Mouse (Mus musculus) neural tube, embryonic 11.5 days (tissue): ENCODE results near the gene Gm13030. TPM values are rescaled to one million over a fixed set of nuclear protein-coding genes. Genes with fewer than 3 reads are reported as not detected.
A peak's percentile ranks its signal among the peaks of the same experiment; 100 is the strongest.

Experiments
- ATAC-seq: fragments of 200-750 bp; cut with Nextera tagmentation; 2 replicates; pipeline ENCODE4 v1.8.0; 2017; ENCODE audit warnings: moderate number of reproducible peaks, mild to moderate bottlenecking, moderate TSS enrichment, moderate library complexity; ENCODE audit not compliant: insufficient read depth, low FRiP score, low TSS enrichment
- DNase-seq: peaks from one replicate; pipeline ENCODE4 v3.0.0-alpha.2; 2015; ENCODE audit warnings: low spot score
- H3K27ac ChIP-seq: fragments of 300-500 bp; sonication (generic); 2 replicates; pipeline ENCODE4 v1.5.1; 2014; ENCODE audit warnings: low read depth, mild to moderate bottlenecking, low read length
- H3K27me3 ChIP-seq: fragments of 300-500 bp; sonication (generic); 2 replicates; pipeline ENCODE4 v1.6.1; 2014; ENCODE audit warnings: mild to moderate bottlenecking, low read length, mixed read lengths; ENCODE audit not compliant: control insufficient read depth, insufficient read depth
- H3K36me3 ChIP-seq: fragments of 300-500 bp; sonication (generic); 2 replicates; pipeline ENCODE4 v1.6.1; 2014; ENCODE audit warnings: mild to moderate bottlenecking, low read length, moderate library complexity, mixed read lengths; ENCODE audit not compliant: control insufficient read depth, insufficient read depth
- H3K4me1 ChIP-seq: fragments of 300-500 bp; sonication (generic); 2 replicates; pipeline ENCODE4 v1.6.1; 2014; ENCODE audit warnings: low read length, mixed read lengths; ENCODE audit not compliant: control insufficient read depth, insufficient read depth
- H3K4me2 ChIP-seq: fragments of 300-500 bp; sonication (generic); 2 replicates; pipeline ENCODE4 v1.6.1; 2014; ENCODE audit warnings: low read depth, mild to moderate bottlenecking, moderate library complexity
- H3K4me3 ChIP-seq: fragments of 300-500 bp; sonication (generic); 2 replicates; pipeline ENCODE4 v1.5.1; 2014; ENCODE audit warnings: low read depth, low read length
- H3K9ac ChIP-seq: fragments of 300-500 bp; sonication (generic); 2 replicates; pipeline ENCODE4 v1.6.1; 2014; ENCODE audit warnings: mild to moderate bottlenecking, low read length
- H3K9me3 ChIP-seq: fragments of 300-500 bp; sonication (generic); 2 replicates; pipeline ENCODE4 v1.6.1; 2016; ENCODE audit warnings: low read length; ENCODE audit not compliant: control insufficient read depth
- WGBS: fragments of 180-500 bp; shearing (Covaris S2); extraction: QIAGEN DNeasy Blood & Tissue Kit; methylation state at CpG from one replicate; pipeline ENCODE4 v1.1.7; 2014; 5-methylcytosine and 5-hydroxymethylcytosine counted together
- polyA plus RNA-seq: library from polyadenylated mRNA; unstranded; fragments of >200 nt; fragmentation: Nextera tagmentation; extraction: Ambion mirVana; gene quantifications from 2 replicates; pipeline ENCODE4 v1.2.1, GENCODE M21; 2014

Gene Gm13030
- polyA plus RNA-seq, 1 experiment from 2014 or later, result not detected

DNA sequence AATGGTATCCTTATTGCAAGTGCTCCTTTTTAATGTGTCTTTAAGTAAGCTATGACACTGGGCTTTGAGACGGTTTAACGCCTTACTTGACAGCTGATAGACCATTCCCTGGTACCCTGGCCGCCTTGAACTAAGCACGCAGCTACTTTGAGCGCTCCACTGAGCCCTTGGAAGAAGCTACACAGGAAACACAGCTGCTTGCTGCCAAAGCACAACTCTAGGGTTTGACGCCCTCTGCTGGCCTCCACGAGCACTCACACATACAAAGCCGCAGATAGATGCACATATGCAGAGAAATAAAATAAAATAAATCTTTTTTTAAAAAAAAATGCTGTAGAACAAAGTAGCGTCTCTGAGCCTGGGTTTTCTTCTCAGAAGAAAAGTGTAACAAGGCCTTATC lies 14.5 kb downstream of the Gm13030 start:
- Histone ChIP-seq H3K27ac (no peak overlapping the region), H3K4me3 (peak overlapping the region; percentile 19; the same call in 1 of the 2 replicates)

DNA sequence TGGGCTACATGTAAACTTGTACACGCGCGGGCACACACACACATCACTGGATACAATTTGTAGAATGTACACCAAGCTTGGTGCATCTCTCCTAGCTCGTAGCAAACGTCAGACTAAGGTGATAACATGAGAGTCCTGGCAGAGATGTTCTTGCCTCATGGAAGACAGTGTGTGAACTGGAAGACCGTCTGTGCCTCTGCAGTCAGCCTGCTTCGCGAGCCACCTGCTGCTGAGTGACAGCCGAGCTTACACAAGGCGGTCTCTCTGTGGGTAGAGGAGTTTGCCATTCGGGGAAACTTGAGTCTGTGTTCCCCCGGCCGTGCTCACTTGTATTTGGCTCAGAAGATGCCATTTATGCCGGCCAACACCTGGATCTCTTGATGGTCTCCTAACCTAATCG lies 15.3 kb downstream of the Gm13030 start:
- Histone ChIP-seq H3K4me3 (no peak overlapping the region), H3K9me3 (no peaks in the 10 kb centered on the region), H3K36me3 (no peaks in the 10 kb centered on the region), H3K27me3 (no peaks in the 10 kb centered on the region), H3K4me1 (no peaks in the 10 kb centered on the region), H3K4me2 (no peak overlapping the region), H3K27ac (no peak overlapping the region), H3K9ac (no peak overlapping the region)
- 86% methylated on average over 15 of the region's 15 CpGs for WGBS
- ATAC-seq (no peak), DNase-seq (no peak)

More for the DNA sequence above, 14.5 kb downstream of the Gm13030 start:
- 22% methylated on average over 9 of the region's 9 CpGs for WGBS
- ATAC-seq, result no peak; the same call in 1 of the 2 replicates
- H3K9me3 ChIP-seq, result no peaks in the 10 kb centered on the region
- peak; percentile 70 for DNase-seq
- no peaks in the 10 kb centered on the region for H3K36me3 ChIP-seq
- H3K27me3 ChIP-seq, result no peaks in the 10 kb centered on the region
- H3K4me1 ChIP-seq, result no peaks in the 10 kb centered on the region
- peak overlapping the region; percentile 43; the same call in 1 of the 2 replicates for H3K9ac ChIP-seq
- peak overlapping the region; percentile 33 for H3K4me2 ChIP-seq

DNA sequence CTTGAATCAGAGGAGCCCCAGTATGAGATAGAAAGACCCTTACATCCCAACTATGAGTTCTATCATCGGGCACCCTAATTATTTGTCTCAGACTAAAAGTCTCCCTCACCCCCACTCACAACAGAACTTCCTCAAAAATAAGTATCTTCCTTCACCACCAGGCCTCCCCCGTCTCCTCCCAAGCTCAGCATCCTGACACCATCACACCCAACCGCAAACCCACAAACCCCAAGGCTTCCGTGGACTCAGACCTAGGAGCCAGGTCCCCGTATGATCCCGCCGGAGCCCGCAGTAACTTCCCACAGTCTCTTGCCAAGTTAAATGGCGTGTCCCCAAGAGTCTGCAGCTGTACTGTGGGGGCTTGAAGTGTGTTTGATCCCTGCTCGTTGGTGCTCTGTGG lies 16.2 kb downstream of the Gm13030 start:
- Histone ChIP-seq H3K4me3 (no peak overlapping the region), H3K4me2 (no peak overlapping the region), H3K27ac (no peak overlapping the region), H3K27me3 (no peaks in the 10 kb centered on the region), H3K9ac (no peak overlapping the region), H3K9me3 (no peaks in the 10 kb centered on the region), H3K4me1 (no peaks in the 10 kb centered on the region), H3K36me3 (no peaks in the 10 kb centered on the region)
- DNase-seq (no peak), ATAC-seq (no peak)
- 91% methylated on average over 10 of the region's 10 CpGs for WGBS

DNA sequence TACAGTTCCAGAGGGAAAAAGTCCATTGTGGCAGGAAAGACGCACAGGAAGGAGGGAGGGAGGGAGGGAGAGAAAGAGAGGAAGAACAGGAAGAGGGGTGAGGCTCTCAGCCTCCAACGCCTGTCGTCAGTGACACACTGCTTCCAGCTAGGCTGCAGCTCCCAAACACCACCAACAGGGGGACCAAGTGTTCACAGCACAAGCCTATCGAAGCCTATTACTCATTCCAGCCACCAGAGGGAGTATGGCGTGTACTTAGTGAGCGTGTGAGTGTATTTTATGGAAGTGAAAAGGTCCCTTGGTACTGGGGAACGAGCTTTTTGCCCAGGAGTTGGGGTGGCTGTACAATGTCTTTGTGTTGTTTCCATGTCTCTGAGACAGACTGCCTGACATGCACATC lies 17.3 kb downstream of the Gm13030 start:
- Histone ChIP-seq H3K4me1 (no peaks in the 10 kb centered on the region), H3K27ac (no peak overlapping the region), H3K4me2 (no peak overlapping the region), H3K4me3 (no peak overlapping the region), H3K9ac (no peak overlapping the region), H3K36me3 (no peaks in the 10 kb centered on the region), H3K27me3 (no peaks in the 10 kb centered on the region), H3K9me3 (no peaks in the 10 kb centered on the region)
- peak; percentile 79 for DNase-seq
- ATAC-seq, result no peak
- 29% methylated on average over 7 of the region's 7 CpGs for WGBS

DNA sequence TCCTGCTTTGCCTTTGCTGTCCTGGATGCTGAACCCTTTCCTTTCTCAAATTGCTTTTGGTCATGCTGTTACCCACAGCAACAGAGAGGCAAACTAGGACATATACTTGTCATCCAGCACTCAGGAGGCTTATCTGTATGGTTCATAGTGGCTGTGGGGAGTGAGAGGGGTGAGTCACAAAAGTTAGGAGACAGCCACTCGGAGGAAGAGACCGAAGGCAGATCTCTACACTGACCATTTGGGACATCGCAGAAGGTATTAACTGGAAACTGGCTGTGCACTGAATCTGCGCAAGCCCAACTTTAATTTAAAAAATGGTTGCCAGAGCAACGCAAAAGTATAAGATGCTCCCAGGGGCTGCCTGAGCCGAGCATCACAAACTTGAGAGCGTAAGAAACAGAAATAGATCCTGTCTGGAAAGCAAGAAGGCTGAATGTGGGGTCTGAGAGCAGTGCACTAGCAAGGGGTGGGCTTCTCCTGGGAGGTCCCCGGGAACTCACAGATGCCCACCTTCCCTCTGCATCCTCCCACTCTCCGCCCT lies 18.6 kb downstream of the Gm13030 start:
- 95% methylated on average over 9 of the region's 9 CpGs for WGBS
- H3K36me3 ChIP-seq, result no peaks in the 10 kb centered on the region
- no peak overlapping the region for H3K27ac ChIP-seq
- ATAC-seq, result no peak
- no peak overlapping the region for H3K4me2 ChIP-seq
- no peak for DNase-seq
- no peak overlapping the region for H3K9ac ChIP-seq
- no peaks in the 10 kb centered on the region for H3K27me3 ChIP-seq
- H3K9me3 ChIP-seq, result no peaks in the 10 kb centered on the region
- H3K4me1 ChIP-seq, result no peaks in the 10 kb centered on the region
- H3K4me3 ChIP-seq, result no peak overlapping the region

DNA sequence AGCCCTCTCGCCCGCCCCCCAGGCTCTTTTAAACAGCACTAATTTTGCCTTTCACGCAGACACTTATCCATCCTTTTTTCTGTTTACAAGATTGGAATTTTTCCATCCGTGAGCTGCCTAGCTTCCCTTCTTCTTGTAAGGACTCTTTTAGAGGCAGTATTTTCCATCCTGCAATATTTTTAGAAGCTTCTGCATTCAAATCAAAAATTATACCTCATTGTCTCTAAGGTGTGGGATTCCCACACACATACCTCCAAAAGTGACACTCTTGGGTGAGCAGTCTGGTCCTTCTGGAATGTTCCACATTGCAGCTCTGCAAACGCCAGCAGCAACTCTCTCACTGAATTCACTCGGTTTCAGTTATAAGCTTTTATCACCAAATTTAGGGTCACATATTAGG lies 20.8 kb downstream of the Gm13030 start:
- Histone ChIP-seq H3K9me3 (no peaks in the 10 kb centered on the region), H3K4me2 (no peak overlapping the region), H3K27me3 (no peaks in the 10 kb centered on the region), H3K36me3 (no peaks in the 10 kb centered on the region), H3K27ac (no peak overlapping the region), H3K4me3 (no peak overlapping the region), H3K4me1 (no peaks in the 10 kb centered on the region), H3K9ac (no peak overlapping the region)
- no peak for ATAC-seq
- 77% methylated on average over 6 of the region's 6 CpGs for WGBS
- DNase-seq, result no peak

DNA sequence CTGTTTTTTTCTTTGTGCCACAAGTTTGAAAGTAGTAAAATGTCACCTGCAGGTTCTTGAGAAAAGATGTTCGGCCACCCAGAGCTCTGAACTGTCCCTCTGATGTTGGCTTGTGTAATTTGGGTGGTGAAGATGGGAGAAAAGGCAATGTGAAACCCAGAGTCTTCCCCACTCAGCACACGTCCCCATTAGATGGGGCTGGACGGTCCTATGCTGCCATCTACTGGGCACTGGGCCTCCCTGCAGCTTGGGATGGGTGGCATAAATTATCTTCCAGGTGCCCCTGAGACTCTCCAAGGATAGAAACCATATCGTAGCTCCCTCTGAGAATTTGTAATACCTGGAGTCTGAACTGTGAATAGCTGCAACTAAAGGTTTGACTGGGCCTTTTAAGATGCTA lies 22.3 kb downstream of the Gm13030 start:
- DNase-seq, result peak; percentile 83
- no peak for ATAC-seq
- Histone ChIP-seq H3K4me2 (no peak overlapping the region), H3K36me3 (no peaks in the 10 kb centered on the region), H3K4me3 (no peak overlapping the region), H3K9me3 (no peaks in the 10 kb centered on the region), H3K27me3 (no peaks in the 10 kb centered on the region), H3K27ac (no peak overlapping the region), H3K4me1 (no peaks in the 10 kb centered on the region), H3K9ac (no peak overlapping the region)
- 6% methylated on average over 4 of the region's 4 CpGs for WGBS

DNA sequence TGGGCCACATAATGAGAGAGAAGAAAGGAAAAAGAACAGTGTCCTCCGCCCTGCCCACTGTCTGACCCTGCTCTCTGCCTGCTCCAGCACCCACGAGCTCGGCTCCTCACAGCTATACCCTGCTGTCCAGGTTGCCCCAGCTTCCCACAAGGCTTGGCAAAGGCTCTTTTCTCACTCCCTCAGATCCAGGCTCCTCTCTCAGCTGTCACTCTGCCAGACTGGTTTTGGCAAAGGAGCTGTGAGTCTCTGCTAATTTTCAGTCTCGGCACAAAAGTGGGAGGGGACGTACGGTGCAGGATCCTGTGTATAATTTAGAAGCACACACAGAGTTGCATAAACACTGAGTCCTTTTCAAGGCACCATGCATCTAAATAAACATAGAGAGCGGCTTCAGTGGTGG lies 32.4 kb downstream of the Gm13030 start:
- Histone ChIP-seq H3K36me3 (no peaks in the 10 kb centered on the region), H3K9me3 (no peaks in the 10 kb centered on the region), H3K27ac (no peak overlapping the region), H3K4me1 (no peaks in the 10 kb centered on the region), H3K4me2 (no peak overlapping the region), H3K4me3 (no peak overlapping the region), H3K9ac (no peak overlapping the region), H3K27me3 (no peaks in the 10 kb centered on the region)
- DNase-seq (no peak), ATAC-seq (no peak)
- WGBS, result 92% methylated on average over 7 of the region's 7 CpGs

DNA sequence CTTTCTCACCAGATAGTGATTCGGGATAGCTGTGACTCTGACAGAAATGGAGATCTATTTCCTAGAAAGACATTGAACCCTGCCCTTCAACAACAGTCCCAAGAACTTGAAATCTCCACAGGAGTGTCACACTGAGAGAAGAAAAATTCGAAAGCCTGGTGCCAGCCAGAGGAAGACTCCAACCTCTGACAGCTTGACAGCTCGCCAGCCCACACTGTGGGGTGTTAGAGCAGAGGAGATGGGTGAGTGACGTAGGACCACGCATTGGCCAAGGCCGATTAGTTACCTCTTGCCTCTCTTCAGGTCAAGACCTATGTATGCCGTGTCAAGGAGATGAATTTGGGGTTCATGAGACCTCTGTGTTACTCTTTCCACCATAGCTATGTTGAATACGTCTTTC lies 33.0 kb downstream of the Gm13030 start:
- Histone ChIP-seq H3K4me3 (no peak overlapping the region), H3K4me1 (no peaks in the 10 kb centered on the region), H3K27ac (no peak overlapping the region), H3K27me3 (no peaks in the 10 kb centered on the region), H3K36me3 (no peaks in the 10 kb centered on the region), H3K9me3 (no peaks in the 10 kb centered on the region), H3K4me2 (no peak overlapping the region), H3K9ac (no peak overlapping the region)
- WGBS, result 84% methylated on average over 8 of the region's 8 CpGs
- no peak for ATAC-seq
- DNase-seq, result no peak
